Mouse (Mus musculus) lung, postnatal 14 days (tissue): Measurements from ENCODE around the gene Tns4.

Experiments
- DNase-seq: peaks from one replicate; pipeline ENCODE4 v3.0.0; 2021

Tns4 gene

GRCm38 (mm10) chr11:99043632-99044031 is 45.5 kb downstream of the Tns4 start:
- peak; percentile 14 for DNase-seq

- DNase-seq: peak; percentile 57
These were observed 46.2 kb downstream of the Tns4 start for GRCm38 (mm10) chr11:99042834-99043431.

- DNase-seq: peak; percentile 9
These were observed 47.0 kb downstream of the Tns4 start for GRCm38 (mm10) chr11:99041841-99042780.

- DNase-seq: peak; percentile 70
These were observed 47.9 kb downstream of the Tns4 start, which contains the start of gene Igfbp4 for GRCm38 (mm10) chr11:99041051-99041729. TSS of gene Igfbp4 (plus strand) at chr11:99041244.

- peak; percentile 50 for DNase-seq
These were observed 48.6 kb downstream of the Tns4 start for GRCm38 (mm10) chr11:99040346-99040974.

GRCm38 (mm10) chr11:99039782-99040181 is 49.3 kb downstream of the Tns4 start:
- peak; percentile 84 for DNase-seq

GRCm38 (mm10) chr11:99036254-99036653 is 52.9 kb downstream of the Tns4 start:
- DNase-seq: no peak

GRCm38 (mm10) chr11:99035350-99035749 is 53.8 kb downstream of the Tns4 start:
- no peak for DNase-seq

- DNase-seq: no peak
These were observed 62.1 kb downstream of the Tns4 start for GRCm38 (mm10) chr11:99026899-99027440.

- DNase-seq: no peak
These were observed 63.2 kb downstream of the Tns4 start for GRCm38 (mm10) chr11:99025878-99026277.

GRCm38 (mm10) chr11:99024468-99025134 is 64.5 kb downstream of the Tns4 start:
- DNase-seq: no peak

- DNase-seq: peak; percentile 90
These were observed 65.3 kb downstream of the Tns4 start, which contains the start of gene Top2a for GRCm38 (mm10) chr11:99023500-99024467. TSS of gene Top2a (minus strand) at chr11:99024189.

- DNase-seq: no peak
These were observed 66.0 kb downstream of the Tns4 start for GRCm38 (mm10) chr11:99023094-99023493.

- no peak for DNase-seq
These were observed 66.6 kb downstream of the Tns4 start for GRCm38 (mm10) chr11:99022384-99022933.

GRCm38 (mm10) chr11:99019844-99020243 is 69.3 kb downstream of the Tns4 start:
- no peak for DNase-seq
